Mouse (Mus musculus) B cell, adult (primary cell): Measurements from ENCODE around the gene Cmip. TPM values are rescaled to one million over a fixed set of nuclear protein-coding genes. Genes with fewer than 3 reads are reported as not detected.

Experiments
- total RNA-seq: library from RNA; stranded (reverse); gene quantifications from 4 replicates; pipeline ENCODE4 v1.2.4, GENCODE M21; 2023; ENCODE audit not compliant: inconsistent age

The Cmip gene
- 120 to 130 TPM (median 126 TPM) in 4 replicates for total RNA-seq

GRCm38 (mm10) chr8:117257029-117257820 lies at the start of gene Cmip:
Cmip (plus strand) TSS chr8:117257064.

GRCm38 (mm10) chr8:117498179-117498914 lies 241.5 kb downstream of the Cmip start, which contains the start of gene Plcg2:
Plcg2 (plus strand) TSS chr8:117498291.

Other genes with a start within 250 kb of the Cmip start
- not detected in 4 replicates for gene Pkd1l2, start 174.6 kb upstream of the Cmip start, total RNA-seq
- not detected in 4 replicates for gene Bco1, start 161.2 kb upstream of the Cmip start, total RNA-seq
- 9.4 to 11.8 TPM (median 10.9 TPM) in 4 replicates for gene Gan, start 98.9 kb upstream of the Cmip start, total RNA-seq
- 273 to 294 TPM (median 281 TPM) in 4 replicates for gene Plcg2, start 241.2 kb downstream of the Cmip start, total RNA-seq